Mouse (Mus musculus) liver, postnatal 0 days (tissue): ENCODE results near the gene Olfr867. TPM values are rescaled to one million over a fixed set of nuclear protein-coding genes. Genes with fewer than 3 reads are reported as not detected.

Experiments
- ATAC-seq: fragments of 200-750 bp; cut with Nextera tagmentation; 2 replicates; pipeline ENCODE4 v1.8.0; 2017; ENCODE audit warnings: mild to moderate bottlenecking, moderate library complexity
- DNase-seq: peaks from one replicate; pipeline ENCODE4 v3.0.0-alpha.2; 2016
- H3K27ac ChIP-seq: fragments of 300-500 bp; sonication (generic); 2 replicates; pipeline ENCODE4 v1.5.1; 2014; ENCODE audit warnings: antibody characterized with exemption, moderate library complexity, mild to moderate bottlenecking, low read depth
- H3K27me3 ChIP-seq: fragments of 300-500 bp; sonication (generic); 2 replicates; pipeline ENCODE4 v1.6.1; 2014; ENCODE audit warnings: low read length, control low read depth, mixed read lengths; ENCODE audit not compliant: insufficient read depth
- H3K36me3 ChIP-seq: fragments of 300-500 bp; sonication (generic); replicated peaks from 2 replicates; pipeline ENCODE4 v1.6.1; 2014; ENCODE audit warnings: mild to moderate bottlenecking, control low read depth, low read length, moderate library complexity, mixed read lengths; ENCODE audit not compliant: insufficient read depth
- H3K4me1 ChIP-seq: fragments of 300-500 bp; sonication (generic); 2 replicates; pipeline ENCODE4 v1.6.1; 2014; ENCODE audit warnings: antibody characterized with exemption, mild to moderate bottlenecking, control low read depth; ENCODE audit not compliant: insufficient read depth
- H3K4me2 ChIP-seq: fragments of 300-500 bp; sonication (generic); 2 replicates; pipeline ENCODE4 v1.6.1; 2014; ENCODE audit warnings: low read depth, mild to moderate bottlenecking, low read length, moderate library complexity, mixed read lengths
- H3K4me3 ChIP-seq: fragments of 300-500 bp; sonication (generic); 2 replicates; pipeline ENCODE4 v1.5.1; 2014; ENCODE audit warnings: low read depth, low read length
- H3K9ac ChIP-seq: fragments of 300-500 bp; sonication (generic); replicated peaks from 2 replicates; pipeline ENCODE4 v1.6.1; 2014; ENCODE audit warnings: mild to moderate bottlenecking, moderate library complexity
- H3K9me3 ChIP-seq: fragments of 300-500 bp; sonication (generic); 2 replicates; pipeline ENCODE4 v1.6.1; 2016; ENCODE audit warnings: mild to moderate bottlenecking, control low read depth, low read length, mixed read lengths
- CTCF ChIP-seq: sonication (generic); IDR thresholded peaks from 2 replicates; pipeline ENCODE4 v1.5.1; 2016; ENCODE audit warnings: antibody characterized with exemption, low read depth
- EP300 ChIP-seq: IDR thresholded peaks from 2 replicates; pipeline ENCODE4 v1.6.1; 2016; ENCODE audit warnings: antibody characterized with exemption, low read depth, mild to moderate bottlenecking
- WGBS: fragments of 180-500 bp; shearing (Covaris S2); extraction: QIAGEN DNeasy Blood & Tissue Kit; methylation state at CpG from one replicate; pipeline ENCODE4 v1.1.7; 2014; ENCODE audit not compliant: insufficient replicate concordance; 5-methylcytosine and 5-hydroxymethylcytosine counted together
- microRNA-seq: library from miRNA; unstranded; fragments of <30 nt; microRNA quantifications from one replicate; pipeline ENCODE4, GENCODE M21; 2016
- polyA plus RNA-seq: library from polyadenylated mRNA; unstranded; fragments of >200 nt; fragmentation: Nextera tagmentation; extraction: Ambion mirVana; gene quantifications from 2 replicates; pipeline ENCODE4 v1.2.1, GENCODE M21; 2015

Gene Olfr867
- polyA plus RNA-seq, 1 experiment from 2014 or later, result not detected

DNA sequence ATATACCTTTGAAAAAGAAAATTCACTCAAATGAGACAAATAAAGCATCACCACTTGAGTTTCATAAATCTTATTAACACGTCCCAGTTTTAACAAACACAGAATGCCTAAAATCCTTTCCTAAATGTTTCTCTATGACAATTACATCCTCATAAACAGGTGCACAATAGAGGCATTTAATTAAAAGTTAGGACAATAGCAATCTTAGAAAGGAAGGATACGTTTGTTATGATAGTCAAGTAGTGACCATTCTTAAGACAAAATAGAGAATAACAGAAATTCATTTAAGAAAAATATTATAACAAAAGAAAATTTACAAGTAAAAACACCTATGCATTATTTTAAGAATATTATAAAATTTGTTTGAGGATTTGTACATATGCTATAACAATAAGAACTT, 29.4 kb downstream of the Olfr867 start, which contains the start of gene Olfr866:
Gene Olfr866, minus strand, starts transcription at position 101 of the 400 bp plus-strand sequence.
- Histone ChIP-seq H3K27me3 (no peaks in the 10 kb centered on the region), H3K4me3 (no peak within 1 kb of the TSS), H3K27ac (no peak within 1 kb of the TSS), H3K36me3 (no peaks in the 10 kb centered on the region), H3K4me1 (no peaks in the 10 kb centered on the region), H3K9ac (no peak within 1 kb of the TSS), H3K9me3 (no peaks in the 10 kb centered on the region), H3K4me2 (no peak within 1 kb of the TSS)
- no peak for TF ChIP-seq CTCF
- TF ChIP-seq EP300, result no peak
- no peak for DNase-seq
- no peak for ATAC-seq
- WGBS, result 64% methylated on average over 2 of the region's 2 CpGs

Small RNAs within 50 kb of the gene (microRNA-seq; reads per million reads assigned to microRNA genes)
- gene Gm26231 (not detected), gene Gm44395 (not detected)

Other genes starting within 250 kb of the Olfr867 start
- not detected in 2 replicates for gene Olfr860, start 207.8 kb downstream of the Olfr867 start, polyA plus RNA-seq
- not detected in 2 replicates for gene Olfr862, start 169.6 kb downstream of the Olfr867 start, polyA plus RNA-seq
- 0.23 and 0.26 TPM in 2 replicates for gene Olfr77, start 140.7 kb downstream of the Olfr867 start, polyA plus RNA-seq
- not detected in 2 replicates for gene Olfr866, start 29.5 kb downstream of the Olfr867 start, polyA plus RNA-seq
- not detected in 2 replicates for gene Olfr868, start 41.1 kb upstream of the Olfr867 start, polyA plus RNA-seq
- not detected in 2 replicates for gene Olfr869, start 71.4 kb upstream of the Olfr867 start, polyA plus RNA-seq
- gene Olfr870, start 116.5 kb upstream of the Olfr867 start, polyA plus RNA-seq, result not detected in 2 replicates
- gene Olfr871, start 154.6 kb upstream of the Olfr867 start, polyA plus RNA-seq, result not detected in 2 replicates
- not detected in 2 replicates for gene Olfr872, start 179.6 kb upstream of the Olfr867 start, polyA plus RNA-seq
- not detected in 2 replicates for gene Olfr39, start 224.8 kb upstream of the Olfr867 start, polyA plus RNA-seq
- gene Olfr873, start 241.0 kb upstream of the Olfr867 start, polyA plus RNA-seq, result not detected in 2 replicates